Comparison of ENCODE assay signal across 19 mouse cellular contexts in the genomic region with DNA sequence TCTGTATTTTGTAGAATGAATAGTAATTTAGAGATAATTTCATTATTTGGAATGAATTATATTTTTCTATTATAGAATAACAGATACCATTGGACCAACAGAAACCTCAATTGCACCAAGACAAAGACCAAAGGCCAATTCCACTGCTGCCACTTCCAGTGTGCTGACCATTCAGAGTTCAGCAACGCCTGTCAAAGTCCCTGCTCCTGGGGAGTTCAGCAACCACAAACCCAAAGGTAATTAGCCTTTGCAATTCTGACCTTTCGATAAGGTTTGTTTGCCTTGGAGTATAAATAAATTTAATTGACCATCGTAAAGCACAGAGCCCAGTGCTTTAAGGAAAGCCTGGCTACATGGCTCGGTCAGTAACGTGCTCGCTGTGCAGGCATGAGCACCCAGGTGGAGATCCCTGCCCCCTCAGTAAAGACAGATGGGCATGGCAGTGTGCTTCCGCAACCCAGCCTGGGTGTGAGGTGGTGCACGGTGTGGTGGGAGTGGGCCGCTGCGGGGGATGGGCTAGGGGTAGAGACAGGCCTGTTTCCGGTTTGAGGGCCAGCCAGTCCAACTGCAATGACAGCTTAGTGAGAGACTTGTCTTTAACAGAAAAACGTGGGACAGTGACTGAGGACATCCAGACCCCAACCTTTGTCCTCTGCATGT. TPM values are rescaled to one million over a fixed set of nuclear protein-coding genes. Genes with fewer than 3 reads are reported as not detected.
DNase-seq lines count a peak whose midpoint lies in the region; ATAC-seq and TF ChIP-seq lines count a peak whose summit lies in the region.
"Had no signal": no experiment of that assay in that cellular context is flagged by ENCODE, and none has a peak within 500 bp of the region (broad histone marks: within the 10 kb centered on the region; RNA-seq: fewer than 3 reads in every experiment).

No protein-coding gene starts in this region.

- H3K27me3 ChIP-seq in kidney, adult 2 months (replicated peaks; ENCODE audit: control insufficient read depth, insufficient read depth, low read length) = no peaks in the 10 kb centered on the region
- no peaks in the 10 kb centered on the region for H3K27me3 ChIP-seq in midbrain, embryonic 11.5 days (ENCODE audit: control insufficient read depth, insufficient read depth, low read length)
- H3K27me3 ChIP-seq in midbrain, embryonic 14.5 days (ENCODE audit: control insufficient read depth, insufficient read depth, low read length) = no peaks in the 10 kb centered on the region
- no peaks in the 10 kb centered on the region for H3K27me3 ChIP-seq in intestine, embryonic 16.5 days (replicated peaks; ENCODE audit: control insufficient read depth, insufficient read depth, low read length)
- H3K27me3 ChIP-seq: embryonic facial prominence, embryonic 15.5 days had no signal

- ATAC-seq in midbrain, embryonic 11.5 days (ENCODE audit: low FRiP score) = no peak
- no peak for ATAC-seq in midbrain, embryonic 14.5 days (ENCODE audit: low FRiP score, low TSS enrichment)
- peak; percentile 87 for ATAC-seq in intestine, embryonic 16.5 days
- ATAC-seq: forebrain, embryonic 16.5 days had no signal

- H3K4me3 ChIP-seq in kidney, adult 2 months (ENCODE audit: insufficient read depth, low read depth, low read length) = no peak overlapping the region
- no peak overlapping the region for H3K4me3 ChIP-seq in midbrain, embryonic 11.5 days (ENCODE audit: low read depth, low read length)
- no peak overlapping the region for H3K4me3 ChIP-seq in midbrain, embryonic 14.5 days (replicated peaks; ENCODE audit: low read depth, low read length)
- no peak overlapping the region for H3K4me3 ChIP-seq in intestine, embryonic 16.5 days (ENCODE audit: low read length)
- H3K4me3 ChIP-seq in gastrocnemius, adult 2 months = no peak overlapping the region
- H3K4me3 ChIP-seq: embryonic facial prominence, embryonic 15.5 days had no signal

- H3K4me1 ChIP-seq in kidney, adult 2 months (ENCODE audit: control insufficient read depth, insufficient read depth, low read length) = peaks cover 7% of the 10 kb centered on the region; the same call in 1 of the 2 replicates
- H3K4me1 ChIP-seq in midbrain, embryonic 11.5 days (ENCODE audit: control insufficient read depth, insufficient read depth, low read length) = no peaks in the 10 kb centered on the region
- H3K4me1 ChIP-seq in midbrain, embryonic 14.5 days (ENCODE audit: control insufficient read depth, insufficient read depth, low read length) = no peaks in the 10 kb centered on the region
- H3K4me1 ChIP-seq in intestine, embryonic 16.5 days (ENCODE audit: control insufficient read depth, insufficient read depth, low read length) = peaks cover 8% of the 10 kb centered on the region
- H3K4me1 ChIP-seq: embryonic facial prominence, embryonic 15.5 days had no signal

- no peak for TF ChIP-seq POLR2A in kidney, adult 2 months (IDR thresholded peaks at IDR 0.05; ENCODE audit: low read depth, low read length)

- no peak overlapping the region for H3K9ac ChIP-seq in midbrain, embryonic 11.5 days (ENCODE audit: low read length)
- H3K9ac ChIP-seq in midbrain, embryonic 14.5 days (replicated peaks; ENCODE audit: low read length) = no peak overlapping the region
- no peak overlapping the region for H3K9ac ChIP-seq in intestine, embryonic 16.5 days (ENCODE audit: low read depth, low read length)
- H3K9ac ChIP-seq: embryonic facial prominence, embryonic 15.5 days; lung, embryonic 14.5 days had no signal

- H3K27ac ChIP-seq in kidney, adult 2 months (ENCODE audit: insufficient read depth, low read depth, low read length) = no peak overlapping the region
- no peak overlapping the region for H3K27ac ChIP-seq in midbrain, embryonic 11.5 days (ENCODE audit: low read depth, low read length)
- H3K27ac ChIP-seq in midbrain, embryonic 14.5 days (replicated peaks; ENCODE audit: low read depth, low read length) = no peak overlapping the region
- peak overlapping the region; percentile 77 for H3K27ac ChIP-seq in intestine, embryonic 16.5 days (ENCODE audit: low read length)
- no peak overlapping the region for H3K27ac ChIP-seq in gastrocnemius, adult 2 months
- H3K27ac ChIP-seq: embryonic facial prominence, embryonic 15.5 days had no signal

- no peak overlapping the region for H3K4me2 ChIP-seq in midbrain, embryonic 11.5 days
- H3K4me2 ChIP-seq in midbrain, embryonic 14.5 days (ENCODE audit: low read length) = no peak overlapping the region
- no peak overlapping the region for H3K4me2 ChIP-seq in intestine, embryonic 16.5 days (ENCODE audit: low read depth, low read length)
- H3K4me2 ChIP-seq: embryonic facial prominence, embryonic 15.5 days; heart, embryonic 11.5 days; lung, embryonic 14.5 days had no signal

- TF ChIP-seq CTCF in kidney, adult 2 months (conservative IDR thresholded peaks at IDR 0.05; ENCODE audit: insufficient read depth, insufficient read length, low read depth, low read length) = no peak
- no peak for TF ChIP-seq CTCF in gastrocnemius, adult 2 months (IDR thresholded peaks at IDR 0.05)

- H3K9me3 ChIP-seq in midbrain, embryonic 11.5 days (ENCODE audit: control insufficient read depth, low read length) = no peaks in the 10 kb centered on the region
- H3K9me3 ChIP-seq in midbrain, embryonic 14.5 days (ENCODE audit: control insufficient read depth, low read length) = no peaks in the 10 kb centered on the region
- no peaks in the 10 kb centered on the region for H3K9me3 ChIP-seq in intestine, embryonic 16.5 days (ENCODE audit: control insufficient read depth, low read length)
- H3K9me3 ChIP-seq: embryonic facial prominence, embryonic 15.5 days had no signal

- peaks cover 6% of the 10 kb centered on the region; the same call in 1 of the 2 replicates for H3K36me3 ChIP-seq in kidney, adult 2 months (ENCODE audit: control insufficient read depth, insufficient read depth, low read length)
- H3K36me3 ChIP-seq in midbrain, embryonic 11.5 days (ENCODE audit: control insufficient read depth, insufficient read depth, low read length) = no peaks in the 10 kb centered on the region
- peaks cover 16% of the 10 kb centered on the region for H3K36me3 ChIP-seq in midbrain, embryonic 14.5 days (ENCODE audit: control insufficient read depth, insufficient read depth, low read length)
- H3K36me3 ChIP-seq in intestine, embryonic 16.5 days (ENCODE audit: control insufficient read depth, insufficient read depth, low read length) = peaks cover 3% of the 10 kb centered on the region; the same call in 1 of the 2 replicates

- intact Hi-C loops in gastrocnemius, adult 2 months (cut with DNase I) = loop anchor here (5.0 kb wide), 2 partner anchors 60 to 180 kb away; partner anchors contain the start of gene Bmp2k

- WGBS in kidney, adult 2 months = 56% methylated on average over 12 of the region's 12 CpGs
- WGBS in midbrain, embryonic 11.5 days = 92% methylated on average over 12 of the region's 12 CpGs
- WGBS in midbrain, embryonic 14.5 days = 90% methylated on average over 12 of the region's 12 CpGs
- 38% methylated on average over 12 of the region's 12 CpGs for WGBS in intestine, embryonic 16.5 days
- WGBS in large intestine, adult 2 months = 58% methylated on average over 12 of the region's 12 CpGs

- DNase-seq in kidney, adult 2 months = peak; percentile 66
- DNase-seq in kidney, postnatal 25 days = no peak
- DNase-seq in midbrain, embryonic 11.5 days (ENCODE audit: low spot score, missing footprints) = peak; percentile 59
- no peak for DNase-seq in midbrain, embryonic 14.5 days
- DNase-seq in large intestine, adult 2 months (ENCODE audit: low read depth, low spot score) = peak; percentile 11
- DNase-seq in gastrocnemius, adult 2 months = no peak
- DNase-seq in adrenal gland, postnatal 25 days = no peak
- DNase-seq: B cell, adult 2 months; cerebellum, adult 18-20 months; cerebellum, postnatal 36 days; heart, postnatal 10 days; liver; lung, embryonic 14.5 days; lung, postnatal 4 days; thymus, postnatal 36 days had no signal

RNA-seq across cellular contexts. Expression of gene Paqr3, which starts 54.5 kb away (rescaled TPM):
- 3.4 and 4.7 TPM in 2 replicates for polyA plus RNA-seq in kidney, adult 2 months (2012; rRNA removed)
- polyA plus RNA-seq in midbrain, embryonic 11.5 days (2014; fragmentation: Nextera tagmentation; extraction: Ambion mirVana) = 10.3 and 13.3 TPM in 2 replicates
- 25.8 and 26.9 TPM in 2 replicates for polyA plus RNA-seq in midbrain, embryonic 14.5 days (2014; fragmentation: Nextera tagmentation; extraction: Ambion mirVana)
- 1.4 and 1.8 TPM in 2 replicates for polyA plus RNA-seq in intestine, embryonic 16.5 days (2015; fragmentation: Nextera tagmentation; extraction: Ambion mirVana)
- polyA plus RNA-seq in large intestine, adult 2 months (2012; rRNA removed) = 1.1 TPM in 2 replicates
- 1 to 10 TPM; 1.8 to 3.3 TPM for total RNA-seq in gastrocnemius, adult 2 months (2021)
- total RNA-seq in adrenal gland, postnatal 25 days (2021) = 3.6 and 4.3 TPM in 2 replicates

RNA-seq across cellular contexts. Expression of gene Bmp2k, which starts 59.4 kb away (rescaled TPM):
- polyA plus RNA-seq in kidney, adult 2 months (2012; rRNA removed) = 11.5 and 12.5 TPM in 2 replicates
- polyA plus RNA-seq in midbrain, embryonic 11.5 days (2014; fragmentation: Nextera tagmentation; extraction: Ambion mirVana) = 10.3 and 10.5 TPM in 2 replicates
- 11.8 and 12.1 TPM in 2 replicates for polyA plus RNA-seq in midbrain, embryonic 14.5 days (2014; fragmentation: Nextera tagmentation; extraction: Ambion mirVana)
- 12.5 and 17.2 TPM in 2 replicates for polyA plus RNA-seq in intestine, embryonic 16.5 days (2015; fragmentation: Nextera tagmentation; extraction: Ambion mirVana)
- polyA plus RNA-seq in large intestine, adult 2 months (2012; rRNA removed) = 6.1 and 9.2 TPM in 2 replicates
- total RNA-seq in gastrocnemius, adult 2 months (2021) = 10 to 100 TPM in 1 of 2 experiments, 1 to 10 TPM in 1; 9.6 to 12.9 TPM
- total RNA-seq in adrenal gland, postnatal 25 days (2021) = 28.8 and 37.2 TPM in 2 replicates

Comparison
In these comparisons a context has a peak if more than half of its experiments do, and no peak if none do; other contexts are left out.
1. DNase-seq: peak in kidney, adult 2 months (single experiment), midbrain, embryonic 11.5 days (single experiment) and large intestine, adult 2 months (single experiment); none in kidney, postnatal 25 days (0 of 2), midbrain, embryonic 14.5 days (single experiment), gastrocnemius, adult 2 months (single experiment) and adrenal gland, postnatal 25 days (single experiment).